Mouse (Mus musculus) kidney, adult 18-20 months (tissue): ENCODE data around the gene Zfp658.

Source experiments
- DNase-seq: peaks from one replicate; pipeline ENCODE4 v3.0.0; 2021

The Zfp658 gene

DNA sequence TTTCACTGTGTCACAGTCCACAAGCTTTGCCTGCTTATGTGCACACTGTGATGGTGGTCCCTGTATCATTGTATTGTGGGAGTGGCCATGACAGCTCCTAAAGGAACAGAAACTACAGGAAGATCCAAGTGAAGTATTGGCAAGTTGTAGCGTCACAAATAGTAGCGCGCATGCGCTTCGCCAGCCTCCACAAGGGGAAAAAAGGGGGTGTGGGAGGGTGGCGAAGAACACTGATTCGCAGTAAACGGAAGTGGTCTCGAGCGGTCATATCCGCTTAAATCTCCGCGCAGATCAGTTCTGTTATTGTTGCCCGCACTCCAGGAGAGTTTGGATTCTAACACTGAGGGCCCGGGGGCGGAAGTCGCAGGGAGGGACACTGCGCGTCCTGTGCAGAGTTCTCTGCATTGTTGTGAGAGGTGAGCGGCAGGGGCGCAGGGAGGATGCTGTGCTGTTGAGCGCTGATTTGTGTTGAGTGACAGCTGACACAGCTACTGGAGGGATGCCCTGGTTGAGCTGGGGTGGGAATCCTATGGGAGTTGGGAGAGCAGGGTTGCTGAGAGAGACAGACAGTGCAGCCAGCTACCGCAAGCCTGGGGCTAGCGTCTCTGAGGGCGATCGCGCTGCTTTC, at the start of gene Zfp658:
Zfp658 (plus strand) TSS at position 251 of the 628 bp plus-strand sequence.
- peak; percentile 83 for DNase-seq

DNA sequence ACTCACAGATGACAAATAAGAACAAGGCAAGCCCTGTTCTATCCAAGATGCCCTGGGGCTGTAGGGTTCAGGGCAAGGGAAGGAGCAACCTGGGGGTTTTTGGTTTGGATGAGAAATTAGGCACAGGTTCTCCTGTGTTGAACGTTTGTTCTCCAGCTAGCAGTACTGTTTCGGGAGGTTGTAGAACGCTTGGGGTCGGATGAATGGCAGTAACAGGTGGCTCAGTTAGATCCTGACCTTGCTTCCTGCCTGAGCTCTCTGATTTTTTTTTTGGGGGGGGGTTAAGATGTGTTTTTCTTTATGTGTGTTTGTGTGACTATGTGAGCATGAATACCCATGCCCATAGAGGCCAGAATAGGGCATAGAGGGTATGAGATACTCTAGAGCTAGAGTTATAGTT, 49.5 kb upstream of the Zfp658 start:
- DNase-seq = no peak

DNA sequence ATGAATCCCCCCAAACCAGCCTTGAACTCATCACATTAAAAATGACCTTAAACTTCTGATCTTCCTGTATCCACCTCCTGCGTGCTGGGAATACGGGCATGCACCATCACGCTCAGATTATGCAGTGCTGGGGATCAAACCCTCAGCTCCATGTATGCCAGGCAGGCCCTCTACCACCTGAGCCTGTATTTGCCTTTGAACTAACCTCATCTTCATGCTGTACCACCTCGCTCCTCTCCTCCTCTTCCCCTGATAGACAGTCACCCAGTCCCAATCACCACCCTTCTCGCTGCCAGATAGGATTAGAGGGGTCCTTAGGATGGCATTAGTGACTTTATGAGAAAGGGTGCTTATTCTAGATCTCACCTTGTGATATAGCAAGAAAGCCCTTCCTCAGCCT, 47.0 kb upstream of the Zfp658 start:
- no peak for DNase-seq

DNA sequence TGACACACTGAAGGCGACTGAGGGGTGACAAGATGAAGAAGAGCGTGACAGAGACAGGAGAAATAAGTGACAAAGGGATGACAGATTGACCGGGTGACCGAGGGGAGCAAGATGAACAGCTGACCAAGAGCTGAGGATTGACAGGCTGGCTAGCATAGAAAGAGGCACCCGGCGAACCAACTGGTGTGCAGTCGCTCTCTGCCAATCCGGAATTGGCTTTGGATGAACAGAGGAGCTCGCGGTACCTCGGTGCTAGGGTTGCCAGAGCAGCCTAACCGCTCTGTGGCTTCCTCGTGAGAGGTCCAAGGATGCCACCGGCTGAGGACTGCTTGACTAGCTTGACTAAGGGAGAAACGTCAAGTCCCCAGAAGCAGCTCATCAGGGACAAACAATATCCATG, 43.7 kb upstream of the Zfp658 start:
- no peak for DNase-seq

DNA sequence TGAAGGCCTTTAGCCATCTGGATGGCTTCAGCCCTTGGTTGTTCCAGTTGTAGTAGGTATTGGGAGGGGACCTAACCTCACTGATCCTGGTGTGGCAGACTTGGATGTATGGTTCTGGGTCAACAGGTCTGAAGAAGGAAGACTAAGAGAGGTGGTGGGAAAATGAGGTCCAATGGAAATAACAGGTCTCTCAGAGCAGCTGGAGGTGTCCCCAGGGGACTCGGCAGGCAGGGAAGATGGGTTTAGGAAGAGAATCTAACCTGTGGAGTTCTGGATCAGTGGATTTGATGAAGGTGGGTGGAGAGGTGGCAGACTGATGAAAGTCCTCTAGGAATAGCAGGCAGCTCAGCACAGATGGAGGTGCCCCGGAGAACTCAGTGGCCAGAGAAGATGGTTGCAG, 39.3 kb upstream of the Zfp658 start:
- no peak for DNase-seq

DNA sequence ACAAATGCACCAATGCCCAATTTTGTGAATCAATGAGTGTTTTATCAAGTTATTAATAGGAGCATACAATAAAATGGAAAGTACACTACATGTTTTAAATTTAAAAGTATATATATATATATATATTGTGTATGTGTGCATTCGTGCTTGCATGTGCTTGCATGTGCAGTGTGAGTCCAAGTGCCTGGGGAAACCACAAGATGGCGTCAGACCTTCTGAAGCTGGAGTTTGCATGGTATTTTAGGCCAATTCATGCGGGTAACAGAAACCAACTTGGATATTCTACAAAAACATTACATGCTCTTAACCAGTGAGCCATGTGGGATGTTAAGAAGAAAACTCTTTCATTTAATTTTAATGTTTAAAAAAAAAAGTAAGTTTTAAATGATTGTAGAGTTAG, 36.7 kb upstream of the Zfp658 start:
- DNase-seq = no peak

DNA sequence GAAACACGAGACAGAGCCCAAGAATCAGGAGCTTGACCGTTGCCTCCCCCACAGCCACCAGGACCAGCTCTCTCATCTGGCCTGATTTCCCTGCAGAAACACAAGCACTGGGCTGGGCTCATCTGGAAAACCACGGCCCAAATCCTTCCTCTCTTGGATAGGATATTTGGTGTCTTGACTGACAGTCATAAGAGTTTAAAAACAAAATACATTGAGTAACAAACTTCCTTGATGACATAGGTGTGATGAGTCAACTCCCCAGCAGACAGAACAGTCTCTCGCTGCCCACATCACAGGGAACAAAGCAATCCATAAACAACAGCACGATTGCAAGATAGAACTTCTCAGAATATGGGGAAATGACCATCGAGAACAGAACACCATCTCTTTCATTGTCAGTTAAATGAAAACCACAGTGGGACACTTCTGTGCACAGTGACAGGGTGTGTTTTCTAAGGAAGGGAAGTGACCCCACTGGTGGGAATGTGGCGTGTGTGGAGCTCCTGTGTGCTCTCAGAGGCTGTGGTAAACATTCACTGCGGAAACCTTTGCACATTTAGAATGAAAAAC, 31.8 kb upstream of the Zfp658 start:
- no peak for DNase-seq

DNA sequence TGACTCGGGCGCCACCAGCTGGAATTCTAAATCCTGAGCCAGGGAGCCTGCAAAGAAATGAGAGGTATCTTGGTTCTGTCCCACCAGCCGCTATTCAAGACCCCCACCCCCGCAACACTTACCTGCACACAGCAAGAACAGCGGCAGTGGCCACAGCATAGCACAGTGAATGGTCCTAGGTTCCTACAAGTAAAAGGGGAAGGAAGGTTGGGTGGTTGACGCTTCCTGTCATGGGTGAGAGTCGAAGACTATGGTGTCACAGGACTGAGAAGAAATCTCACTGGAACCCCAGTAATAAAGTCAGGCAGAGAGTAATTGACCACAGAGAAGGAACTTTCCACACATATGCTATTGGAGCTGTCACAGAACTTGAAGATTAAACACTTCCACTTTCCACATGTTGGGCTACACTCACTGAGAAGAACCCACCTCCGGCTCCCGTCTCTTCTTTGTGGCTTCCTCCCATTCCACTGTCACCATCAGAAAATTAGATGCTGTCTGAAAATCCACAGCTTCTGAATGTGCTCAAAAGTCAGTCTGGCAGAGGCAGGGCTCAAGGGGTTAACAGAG, 29.0 kb upstream of the Zfp658 start:
- DNase-seq = no peak

DNA sequence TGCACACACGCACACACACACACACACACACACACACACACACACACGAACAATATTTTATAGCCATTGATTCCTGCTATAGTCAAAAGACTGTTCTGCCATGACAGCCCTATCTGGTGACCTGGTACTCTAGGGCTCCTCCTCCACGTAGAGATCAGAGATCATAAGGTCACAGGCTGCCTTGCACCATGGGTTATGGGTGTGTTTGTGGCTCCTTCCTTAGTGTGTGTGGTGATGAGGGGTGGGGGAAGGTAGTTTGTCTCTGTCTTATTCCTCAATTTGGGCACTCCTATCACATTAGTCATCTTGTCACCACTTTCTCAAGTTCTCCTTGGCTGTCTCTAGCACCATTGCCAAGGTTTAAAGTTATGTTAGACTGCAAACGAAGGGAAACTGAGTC, 23.5 kb upstream of the Zfp658 start:
- no peak for DNase-seq

DNA sequence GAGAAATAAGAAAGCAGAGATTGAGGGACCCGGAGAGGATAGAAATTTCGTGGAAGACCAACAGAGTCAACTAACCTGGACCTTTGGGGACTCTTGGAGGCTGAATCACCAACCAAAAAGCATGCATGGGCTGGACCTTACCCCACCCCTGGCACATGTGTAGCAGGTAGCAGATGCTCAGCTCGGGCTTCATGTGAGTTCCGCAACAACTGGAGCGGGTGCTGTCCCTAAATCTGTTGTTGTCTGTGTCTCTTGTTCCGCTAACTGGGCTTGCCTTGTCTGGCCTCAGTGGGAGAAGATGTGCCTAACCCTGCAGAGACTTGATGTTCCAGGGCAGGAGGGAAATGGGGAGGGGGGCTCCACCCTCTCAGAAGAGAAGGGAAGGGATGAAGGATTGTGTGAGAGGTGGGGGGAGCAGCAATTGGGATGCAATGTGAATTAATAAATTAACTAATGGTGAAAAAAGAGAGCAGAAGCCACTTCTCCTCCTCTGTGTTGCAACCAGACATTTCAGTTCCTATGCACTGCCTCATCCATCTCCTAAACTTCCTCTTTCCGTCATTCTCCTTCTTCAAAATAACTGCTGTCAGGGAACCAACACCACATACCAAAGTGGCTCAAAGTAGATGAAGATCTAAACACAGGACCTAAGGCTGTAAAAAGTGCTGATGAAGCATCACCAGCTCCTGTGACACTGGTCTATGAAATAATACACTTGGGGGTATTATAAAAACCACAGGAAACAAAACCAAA, 17.7 kb upstream of the Zfp658 start, which contains the start of gene Cd33:
Cd33 (minus strand) TSS at position 204 of the 753 bp plus-strand sequence.
- no peak for DNase-seq

DNA sequence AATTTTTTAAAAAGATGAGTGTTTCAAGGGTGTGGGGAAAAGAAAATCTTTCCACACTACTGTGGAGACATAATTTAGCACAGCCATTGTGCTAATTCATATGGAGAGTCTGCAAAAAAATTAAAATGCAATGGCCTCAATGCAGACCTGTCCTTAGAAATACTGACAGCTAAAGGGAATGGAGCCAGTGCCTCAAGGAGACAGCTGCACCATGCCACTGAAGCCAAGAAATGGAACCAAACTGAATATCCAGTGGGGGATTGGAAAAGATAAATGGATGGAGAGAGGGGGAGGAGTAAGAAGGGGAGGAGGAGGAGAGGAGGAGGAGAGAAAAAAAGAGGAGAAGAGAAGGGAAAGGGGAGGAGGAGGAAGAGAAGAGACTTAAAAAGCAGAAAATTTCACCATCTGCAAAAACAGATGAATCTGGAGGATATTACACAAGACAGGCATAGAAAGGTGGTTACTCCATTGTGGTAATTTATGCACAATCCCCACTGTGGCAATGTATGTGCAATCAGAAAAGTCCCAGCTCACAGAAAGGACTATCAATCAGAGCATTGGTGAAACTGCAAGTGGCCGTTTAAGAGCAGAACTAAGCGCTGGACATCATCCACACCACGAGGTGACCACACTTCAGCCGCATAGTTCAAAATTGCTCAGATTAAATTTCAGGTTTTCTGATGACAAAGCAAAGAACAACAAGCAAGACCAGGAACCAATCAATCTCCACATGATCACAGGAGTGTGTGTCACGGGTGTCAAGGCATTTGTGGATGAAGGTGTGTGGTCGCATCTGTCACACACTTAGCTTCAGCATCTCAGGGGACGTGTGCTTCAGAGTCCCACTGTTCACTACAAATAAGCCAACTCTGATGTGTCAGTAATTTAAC, 16.2 kb upstream of the Zfp658 start:
- DNase-seq = no peak

DNA sequence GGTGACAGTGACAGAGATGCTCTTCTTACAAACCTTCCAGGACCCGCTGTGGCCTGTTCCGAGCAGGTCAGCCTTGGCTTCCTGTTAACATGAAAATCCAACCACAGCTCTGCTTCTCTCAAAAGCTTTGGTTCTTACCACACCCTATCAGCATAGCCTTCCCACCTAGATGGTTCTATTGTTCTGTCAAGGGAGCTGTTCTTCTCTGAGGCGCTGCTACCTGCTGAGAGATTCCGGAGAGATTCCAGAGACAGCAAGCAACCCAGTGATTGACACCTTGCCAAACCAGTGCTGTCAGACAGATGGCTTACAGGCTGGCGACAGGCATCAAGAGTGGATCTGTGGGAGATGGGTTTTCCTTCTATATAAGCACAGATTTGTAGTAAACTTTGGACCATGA, 14.4 kb upstream of the Zfp658 start:
- no peak for DNase-seq

DNA sequence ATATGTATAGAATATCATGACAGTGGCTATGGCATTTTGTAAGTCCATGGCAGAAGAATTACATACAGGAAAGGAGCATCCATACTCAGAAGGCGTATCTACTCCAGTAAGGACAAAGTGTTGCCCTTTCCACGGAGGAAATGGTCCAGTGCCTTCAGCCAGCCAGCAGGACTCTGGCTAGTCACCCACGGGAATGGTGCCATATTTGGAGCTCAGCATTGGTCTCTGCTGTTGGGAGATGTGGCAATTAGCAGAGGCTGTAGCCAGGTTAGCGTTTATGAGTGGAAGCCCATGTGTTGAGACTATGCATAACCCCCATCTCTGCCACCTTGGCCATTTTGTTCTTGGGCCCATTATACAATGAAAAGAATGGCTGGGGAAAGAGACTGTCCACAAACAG, 13.8 kb upstream of the Zfp658 start:
- no peak for DNase-seq

DNA sequence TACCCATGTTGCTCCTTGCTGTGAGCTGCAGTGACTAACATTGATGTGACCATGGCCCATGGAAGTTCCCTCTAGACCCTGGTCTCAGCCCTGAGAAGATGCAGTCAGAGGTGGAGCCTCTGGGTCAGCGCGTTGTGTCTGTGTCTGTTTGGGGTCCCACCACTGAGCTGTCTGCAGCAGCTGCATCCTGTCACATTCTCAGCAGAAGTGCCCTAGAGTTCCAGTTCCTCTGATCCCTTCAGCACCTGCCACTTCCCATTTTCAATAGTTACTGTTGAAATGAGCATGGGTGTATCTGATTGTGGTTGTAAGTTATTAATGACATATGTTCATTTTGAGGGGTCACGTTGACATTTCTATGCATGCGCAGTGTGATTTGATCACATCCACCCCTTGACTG, 8.9 kb upstream of the Zfp658 start:
- DNase-seq = no peak

DNA sequence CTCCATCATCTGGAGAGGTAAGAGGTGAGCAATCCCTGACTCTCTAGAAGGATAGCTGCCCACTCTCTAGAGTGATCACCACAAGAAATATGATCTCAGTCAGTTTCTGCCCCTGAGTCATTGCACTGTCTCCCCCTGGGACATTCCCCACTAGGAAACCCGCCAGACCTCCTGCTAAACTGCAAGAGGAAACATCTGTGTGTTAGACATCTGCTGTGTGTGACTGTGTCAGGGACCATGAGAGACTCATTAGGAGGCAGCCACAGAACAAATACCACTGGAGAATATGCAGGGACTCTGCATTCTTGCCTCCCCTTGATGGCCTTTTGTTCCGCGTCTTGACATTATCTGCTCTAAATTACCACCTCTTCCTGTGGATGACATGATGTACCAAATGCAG, 7.5 kb upstream of the Zfp658 start:
- no peak for DNase-seq

DNA sequence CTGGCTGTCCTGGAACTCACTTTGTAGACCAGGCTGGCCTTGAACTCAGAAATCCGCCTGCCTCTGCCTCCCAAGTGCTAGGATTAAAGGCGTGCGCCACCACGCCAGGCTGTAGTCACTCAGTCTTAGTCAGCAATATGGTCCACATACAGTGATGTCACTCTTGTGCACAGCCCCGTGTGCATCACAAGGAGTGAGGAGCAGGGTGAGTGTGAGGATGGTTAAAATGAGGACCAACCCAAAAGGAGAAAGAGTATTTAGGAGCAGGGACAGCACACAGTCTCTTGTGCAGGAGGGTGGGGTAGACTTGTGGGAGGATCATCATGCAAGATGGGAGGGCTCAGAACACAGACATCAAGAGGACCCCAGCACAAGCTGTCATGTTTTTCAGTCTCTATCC, 6.7 kb upstream of the Zfp658 start:
- no peak for DNase-seq

DNA sequence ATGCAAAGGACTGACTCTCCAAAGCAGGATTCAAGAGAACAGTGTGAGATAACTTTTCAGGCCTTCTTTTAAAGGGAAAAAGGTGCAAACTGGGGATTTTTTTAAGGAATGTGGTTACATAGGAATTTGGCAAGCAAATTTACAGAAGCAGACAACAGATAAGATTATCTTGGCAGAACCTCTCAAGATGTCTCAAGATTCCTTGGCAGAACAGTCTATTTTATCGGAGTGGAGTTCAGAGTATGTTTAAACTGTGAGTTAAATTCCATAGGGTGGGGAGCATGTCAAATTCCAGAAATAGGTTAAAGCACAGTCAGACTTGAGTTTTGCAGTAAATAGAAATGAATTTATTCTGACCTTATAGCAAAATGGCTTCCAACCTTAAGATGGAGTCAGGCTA, 5.2 kb upstream of the Zfp658 start:
- DNase-seq = no peak

DNA sequence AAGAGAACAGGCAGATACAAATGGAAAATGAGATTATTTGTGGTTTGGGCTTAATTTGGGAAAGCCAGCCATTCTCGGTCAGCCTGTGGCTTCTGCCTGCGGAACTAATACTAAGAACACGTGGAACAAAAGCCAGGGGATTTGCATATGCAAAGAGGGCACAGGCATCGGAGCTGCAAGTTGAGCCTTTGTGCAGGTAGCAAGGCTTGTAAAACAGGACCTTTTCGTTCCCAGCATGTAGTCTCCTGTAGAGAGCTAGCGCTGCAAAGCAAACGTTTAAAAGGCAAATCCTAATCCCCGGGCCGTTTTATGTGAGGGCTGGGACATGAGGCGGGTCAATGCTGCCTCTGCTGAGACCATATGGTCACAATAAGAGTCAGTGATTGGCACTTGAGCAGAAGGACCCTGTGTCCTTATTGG, 605 bp downstream of the Zfp658 start:
- DNase-seq = no peak

DNA sequence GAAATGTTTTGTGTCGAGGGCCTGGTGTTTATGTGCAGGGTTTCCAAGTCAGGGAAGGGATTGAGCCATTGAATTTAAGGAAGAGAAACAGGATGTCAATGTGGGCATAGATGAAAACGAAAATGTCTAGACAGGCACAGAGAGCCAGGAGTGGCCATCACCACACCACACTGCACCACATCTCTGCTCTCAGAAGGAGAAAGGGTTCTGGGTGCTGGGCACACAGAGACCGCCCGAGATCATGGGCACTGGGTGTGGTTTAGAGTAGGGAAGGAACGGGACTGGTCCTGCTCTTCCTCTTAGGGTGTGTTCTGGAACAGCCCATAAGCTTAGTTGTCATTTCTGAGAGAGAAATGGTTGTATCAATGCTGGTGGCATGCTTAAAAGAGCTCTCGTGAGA, 1.2 kb downstream of the Zfp658 start:
- DNase-seq = no peak

DNA sequence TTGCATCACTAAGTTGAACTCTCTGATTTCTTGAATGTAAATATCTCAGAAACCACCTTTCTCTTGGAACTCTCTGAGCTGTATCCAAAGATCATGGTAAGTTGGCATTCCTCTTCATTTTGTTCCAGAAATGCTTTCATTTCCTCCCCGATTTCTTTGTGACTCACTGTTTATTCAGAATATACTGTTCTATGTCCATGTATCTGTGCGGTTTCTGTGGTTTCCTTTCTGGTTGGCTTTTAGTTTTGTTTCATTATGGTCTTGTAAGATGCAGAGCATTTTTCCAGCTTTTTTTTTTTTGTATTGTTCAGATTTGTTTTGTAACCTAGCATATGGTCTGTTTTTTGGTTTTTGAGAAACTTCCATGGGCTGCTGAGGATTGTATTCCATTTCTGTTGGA, 9.2 kb downstream of the Zfp658 start:
- DNase-seq = no peak

DNA sequence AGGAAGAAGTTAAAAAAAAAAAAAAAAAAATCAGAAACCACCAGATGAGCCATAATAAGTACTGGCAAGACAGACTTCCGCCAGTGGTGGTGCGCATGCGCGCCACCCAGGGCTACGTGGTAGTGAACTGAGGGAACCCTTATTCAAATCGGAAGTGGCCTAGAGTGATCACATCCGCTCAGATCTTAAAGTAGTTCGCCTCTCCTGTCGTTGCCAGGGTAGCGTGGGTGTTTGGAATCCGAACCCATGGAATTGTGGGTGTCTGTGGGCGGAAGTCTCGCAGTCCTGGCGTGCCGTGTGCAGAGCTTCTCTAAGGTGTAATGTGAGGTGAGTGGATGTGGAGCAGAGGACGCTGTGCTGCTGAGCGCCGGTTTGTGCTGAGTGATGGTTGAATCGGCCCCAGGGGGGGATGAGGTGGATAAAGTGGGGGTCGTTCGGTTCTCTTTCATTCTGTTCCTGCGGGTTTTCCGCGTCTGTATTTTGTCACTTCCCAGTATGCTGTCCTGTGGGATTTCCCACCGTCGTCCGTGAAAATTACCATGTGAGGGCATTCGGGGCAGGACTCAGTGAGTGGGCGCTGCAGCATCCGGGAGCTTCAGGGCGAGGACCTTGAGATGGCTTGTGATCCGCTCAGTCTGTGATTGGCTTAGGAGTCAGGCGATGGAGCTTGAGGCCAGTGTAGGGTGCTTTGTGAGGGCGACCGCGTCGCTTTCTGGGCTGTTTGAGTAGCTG, 17.6 kb downstream of the Zfp658 start, which contains the start of gene Zfp719:
Zfp719 (plus strand) TSS at position 171 of the 732 bp plus-strand sequence.
- peak; percentile 87 for DNase-seq

DNA sequence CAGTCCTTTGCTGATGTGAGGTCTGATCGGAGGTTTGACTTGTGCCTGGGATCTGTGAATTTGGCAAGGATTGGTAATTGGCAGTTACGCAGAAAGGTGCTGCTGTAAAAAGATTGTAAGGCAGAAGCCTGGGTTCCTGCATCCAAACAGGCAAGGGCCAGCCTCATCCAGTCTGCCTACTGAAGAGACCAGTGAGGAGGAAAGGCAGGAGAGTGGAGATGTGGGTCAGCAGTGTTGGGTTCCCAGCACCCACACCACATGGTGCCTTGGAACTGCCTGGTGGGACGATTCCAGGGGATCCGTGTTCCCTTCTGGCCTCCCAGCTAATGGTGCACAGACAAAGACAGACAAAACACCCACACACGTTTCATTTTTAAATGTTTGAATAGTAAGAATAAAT, 18.5 kb downstream of the Zfp658 start:
- DNase-seq = no peak
